Mouse (Mus musculus) layer of hippocampus, postnatal 10 days (tissue): ENCODE data around the gene Mepe. TPM values are rescaled to one million over a fixed set of nuclear protein-coding genes. Genes with fewer than 3 reads are reported as not detected.

ENCODE experiments used
- DNase-seq, 2 experiments: peaks; one replicate each; pipeline ENCODE4 v3.0.0; 2021; ENCODE audit warnings: low spot score in 2 of 2
- long read RNA-seq: library from polyadenylated mRNA; stranded (forward); transcript quantifications from one replicate; pipeline ENCODE4 v2.0.0, GENCODE M21; 2023
- total RNA-seq, 2 experiments: library from RNA; stranded (reverse); gene quantifications; 2 replicates each; pipeline ENCODE4 v1.2.3; 2021

The Mepe gene
- total RNA-seq: not detected
- long read RNA-seq: 0 reads

DNA sequence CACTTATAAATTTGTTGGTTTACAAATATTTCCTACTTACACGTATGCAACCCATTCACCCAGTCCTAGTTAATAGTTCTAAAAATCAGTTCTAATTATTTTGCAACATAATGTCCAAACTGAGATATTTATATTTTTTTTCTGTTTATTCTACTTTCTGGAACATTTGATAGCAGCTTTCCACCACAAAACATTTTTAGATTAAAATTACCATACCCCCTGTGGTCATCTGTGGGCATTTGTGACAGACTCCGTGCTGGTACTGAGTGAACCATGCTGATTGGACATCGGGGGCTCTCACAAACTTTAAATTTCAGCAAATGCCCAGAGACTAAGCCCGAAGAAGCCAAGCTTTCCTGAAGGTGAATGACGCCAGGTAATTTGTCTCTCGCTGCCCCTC, at the start of gene Mepe:
Gene Mepe, plus strand, starts transcription at position 301 of the 400 bp plus-strand sequence.
- DNase-seq: no peak

DNA sequence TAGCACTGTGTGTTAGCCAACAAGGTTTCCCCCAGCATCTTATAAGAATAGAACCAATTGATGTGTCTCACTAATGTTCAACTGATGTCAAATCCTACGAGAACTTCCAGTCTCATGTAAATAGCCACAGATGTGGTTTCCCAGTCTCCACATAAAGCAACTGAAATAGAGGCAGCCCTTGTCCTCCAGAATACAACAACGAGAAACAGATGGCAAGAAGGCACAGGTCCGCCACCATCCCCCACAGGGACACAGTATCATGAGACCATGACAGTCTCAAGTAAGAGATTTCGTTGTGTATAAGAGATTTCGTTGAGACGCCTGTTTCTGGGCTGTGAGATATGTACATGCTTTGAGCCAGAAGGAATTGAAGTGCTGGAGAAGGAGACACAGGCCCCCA, 30.9 kb upstream of the Mepe start:
- no peak for DNase-seq

DNA sequence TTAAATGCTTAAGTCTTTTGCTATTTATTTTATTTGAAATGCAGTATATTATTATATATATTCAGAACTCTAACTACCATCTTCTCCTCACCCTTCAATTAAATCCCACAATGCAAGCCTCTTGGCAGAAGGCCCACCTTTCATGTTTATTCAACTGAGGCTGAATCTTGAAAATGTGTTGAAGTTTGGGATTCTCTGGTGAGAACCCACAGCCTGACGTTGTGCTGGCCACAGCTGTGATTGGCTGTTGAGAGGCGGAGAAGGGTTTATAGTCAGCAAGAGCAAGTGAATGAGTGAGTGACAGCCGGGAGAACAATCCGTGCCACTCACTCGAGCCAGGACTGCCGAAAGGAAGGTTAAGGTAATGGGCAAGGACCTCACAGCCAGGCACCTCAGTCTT, 26.1 kb upstream of the Mepe start, which contains the start of gene Ibsp:
Gene Ibsp, plus strand, starts transcription at position 178 of the 400 bp plus-strand sequence.
- DNase-seq: no peak

DNA sequence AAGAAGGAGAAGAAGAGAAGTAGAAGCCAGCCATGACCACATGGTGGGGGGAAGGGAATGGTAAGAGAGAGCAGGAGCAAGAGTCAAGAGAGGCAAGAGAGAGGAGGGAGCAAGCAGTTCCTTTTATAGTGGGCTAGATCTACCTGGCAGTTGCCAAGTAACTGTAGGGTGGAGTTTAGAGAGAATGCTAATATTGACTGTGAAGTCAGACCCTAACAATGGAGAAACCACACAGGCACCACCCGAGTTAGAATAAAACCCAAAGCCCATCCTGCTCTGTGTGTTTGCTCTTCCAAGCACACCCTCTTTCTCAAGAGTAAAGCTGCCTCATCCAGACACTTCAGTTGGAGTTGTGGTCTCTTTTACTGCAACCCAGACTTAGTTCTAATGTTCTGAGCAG, 11.1 kb upstream of the Mepe start:
- DNase-seq: no peak

DNA sequence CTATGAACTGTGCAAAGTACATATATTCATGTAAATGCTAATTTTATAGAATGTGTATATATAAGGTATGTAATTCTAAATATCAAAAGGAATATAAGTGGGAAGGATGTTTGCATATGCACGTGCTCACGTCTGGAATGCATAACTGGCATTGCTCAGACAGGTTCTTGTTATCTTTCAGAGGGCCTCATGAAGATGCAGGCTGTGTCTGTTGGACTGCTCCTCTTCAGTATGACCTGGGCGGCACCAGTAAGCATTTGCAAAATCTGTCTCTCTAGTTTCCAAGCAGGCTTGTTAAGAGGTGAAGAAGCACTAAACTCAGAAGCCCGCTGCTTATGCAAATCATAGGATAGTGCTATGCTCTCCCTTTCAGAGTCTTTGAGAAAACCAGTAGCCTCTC, 1.8 kb downstream of the Mepe start:
- no peak for DNase-seq

DNA sequence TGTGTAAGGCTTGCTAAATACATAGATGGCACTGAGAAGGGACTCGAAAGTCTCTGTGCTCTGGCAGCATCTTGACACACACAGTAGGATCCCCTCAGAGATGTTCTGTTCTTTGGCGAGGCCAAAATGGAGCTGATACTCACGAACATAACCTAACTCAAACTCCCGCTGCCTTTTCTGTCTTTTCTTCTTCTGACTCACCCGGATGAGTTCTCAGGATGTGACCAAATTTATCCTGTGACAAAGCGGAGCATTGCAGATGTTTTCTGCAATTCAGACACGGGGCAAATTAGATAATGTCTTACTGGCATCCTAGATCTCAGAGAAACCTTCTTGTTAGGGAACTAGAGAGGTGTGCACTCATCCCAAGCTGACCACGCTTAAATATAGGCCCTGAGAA, 2.3 kb downstream of the Mepe start:
- no peak for DNase-seq

DNA sequence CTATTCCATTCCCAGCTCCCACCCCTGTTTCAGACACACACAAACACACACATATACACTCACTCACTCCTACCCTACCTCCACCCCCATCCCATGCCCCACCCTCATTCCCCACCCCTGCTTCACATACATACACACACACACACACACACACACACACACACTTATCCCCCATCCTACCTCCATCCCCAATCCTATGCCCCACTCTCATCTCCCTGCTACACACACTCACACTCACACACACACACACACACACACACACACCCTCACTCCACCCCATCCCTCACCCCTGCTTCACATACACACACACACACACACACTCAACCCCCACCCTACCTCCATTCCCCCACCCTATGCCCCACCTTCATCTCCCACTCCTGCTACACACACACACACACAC, 2.7 kb downstream of the Mepe start:
- no peak for DNase-seq

DNA sequence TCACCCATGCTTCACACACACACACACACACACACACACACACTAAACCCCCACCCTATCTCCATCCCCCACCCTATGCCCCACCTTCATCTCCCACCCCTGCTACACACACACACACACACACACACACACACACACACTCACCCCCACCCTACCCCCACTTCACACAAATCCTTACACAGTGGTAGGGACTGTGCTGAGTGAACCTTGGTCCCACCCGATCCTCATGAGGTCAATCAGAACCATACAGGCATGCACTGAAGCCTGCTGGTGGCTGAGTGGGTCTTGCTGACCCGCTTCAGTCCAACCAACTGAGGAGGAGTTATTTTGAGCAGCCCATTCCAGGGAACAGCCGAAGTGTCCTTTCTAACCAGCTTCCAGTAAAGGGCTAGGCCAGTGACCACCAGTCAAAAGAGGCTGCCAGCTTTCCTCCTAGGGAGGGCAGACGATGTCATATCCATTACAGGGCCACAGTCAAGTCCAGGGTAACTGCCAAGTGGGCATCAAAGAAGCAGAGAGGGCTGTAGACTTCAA, 3.3 kb downstream of the Mepe start:
- no peak for DNase-seq

DNA sequence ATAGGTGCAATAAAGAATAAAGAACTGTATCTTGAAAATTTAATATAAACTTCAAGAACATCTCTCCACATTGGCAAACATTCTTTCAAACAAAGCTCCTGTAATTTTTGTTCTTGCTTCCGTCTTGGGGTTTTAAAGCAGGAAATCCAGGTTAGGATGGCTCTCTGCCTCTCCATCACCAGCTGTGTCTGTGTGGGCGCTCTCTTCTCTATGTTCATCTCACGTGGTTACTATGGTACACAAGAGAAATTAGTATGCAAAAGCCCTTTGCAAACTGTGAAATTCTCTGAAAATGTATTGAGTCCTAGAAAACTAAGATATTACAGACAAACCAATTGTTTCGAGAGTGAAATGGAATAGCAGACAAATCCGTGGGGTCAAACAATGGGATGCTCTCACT, 4.3 kb downstream of the Mepe start:
- no peak for DNase-seq

DNA sequence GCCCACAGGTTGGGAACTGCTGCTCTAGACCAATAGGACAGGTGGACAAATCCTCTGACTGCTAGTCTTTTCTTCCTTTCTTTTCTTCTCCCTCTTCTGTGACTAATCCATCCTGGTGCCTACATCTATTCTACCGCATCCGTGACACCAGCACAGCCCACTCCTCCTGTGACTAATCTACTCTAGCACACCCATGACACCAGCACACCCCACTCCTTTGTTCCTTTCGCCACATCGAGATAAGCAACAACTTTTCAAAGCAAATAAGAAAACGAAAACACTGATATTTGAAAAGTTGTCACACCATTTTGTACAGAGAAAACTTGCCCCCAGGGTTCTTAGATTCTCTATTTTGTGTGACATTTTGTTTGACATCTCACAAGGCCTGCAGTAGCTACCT, 5.0 kb downstream of the Mepe start:
- DNase-seq: no peak

DNA sequence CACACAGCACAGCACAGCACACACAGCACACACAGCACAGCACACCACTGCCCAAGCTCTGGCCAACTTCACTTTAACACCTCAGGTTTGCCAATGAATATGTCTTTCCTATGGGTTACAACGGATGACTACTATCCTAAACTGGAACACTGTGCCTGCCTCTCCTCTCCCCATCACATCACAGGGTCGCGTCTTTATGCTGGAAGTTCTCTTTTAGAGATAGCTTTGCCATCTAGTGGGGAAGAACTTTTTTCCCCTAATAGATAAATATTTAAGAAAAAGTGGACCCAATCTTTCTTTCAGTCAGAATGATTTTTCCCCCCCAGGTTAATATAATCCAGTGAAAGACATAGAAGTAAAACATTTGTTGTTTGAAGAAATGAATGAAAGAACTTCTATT, 7.2 kb downstream of the Mepe start:
- DNase-seq: no peak

DNA sequence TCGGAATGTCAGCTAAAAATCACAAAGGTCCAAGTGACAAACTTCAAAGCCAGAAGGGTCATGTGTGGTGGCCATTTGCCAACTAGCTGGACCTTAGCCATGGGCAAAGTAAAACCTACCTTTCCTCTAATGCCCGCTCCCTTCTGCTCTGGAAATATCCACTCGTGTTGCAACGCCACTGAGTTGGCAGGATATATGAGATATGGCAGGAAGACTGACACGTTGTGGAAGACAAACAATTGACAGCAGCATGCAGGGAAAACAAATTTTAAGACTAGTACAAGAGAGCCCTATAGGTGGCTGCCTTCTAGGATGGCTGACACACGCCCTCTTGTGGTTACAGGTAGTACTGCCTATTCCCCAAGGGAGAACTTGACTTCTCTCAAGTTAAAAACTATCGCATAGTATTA, 8.1 kb downstream of the Mepe start:
- DNase-seq: peak; percentile 72 to 74

DNA sequence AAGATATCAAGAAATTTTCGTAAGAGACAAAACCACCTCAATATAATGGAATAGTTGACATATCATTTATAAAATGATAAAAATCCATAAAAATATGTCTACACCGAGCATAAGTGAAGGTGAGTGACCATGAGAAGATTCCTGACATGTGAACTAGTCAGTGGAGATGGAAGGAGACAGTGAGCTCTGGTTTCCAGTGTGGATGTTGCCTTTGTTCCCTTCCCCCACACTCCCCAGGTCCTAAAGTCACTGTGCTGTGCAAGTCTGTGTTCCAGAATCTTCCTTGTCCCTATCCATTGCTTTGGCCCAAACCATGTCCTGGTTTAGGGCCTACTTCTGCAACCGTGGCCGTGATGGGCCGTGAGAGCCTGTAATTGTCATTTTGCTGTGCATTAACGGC, 8.5 kb downstream of the Mepe start:
- DNase-seq: no peak

DNA sequence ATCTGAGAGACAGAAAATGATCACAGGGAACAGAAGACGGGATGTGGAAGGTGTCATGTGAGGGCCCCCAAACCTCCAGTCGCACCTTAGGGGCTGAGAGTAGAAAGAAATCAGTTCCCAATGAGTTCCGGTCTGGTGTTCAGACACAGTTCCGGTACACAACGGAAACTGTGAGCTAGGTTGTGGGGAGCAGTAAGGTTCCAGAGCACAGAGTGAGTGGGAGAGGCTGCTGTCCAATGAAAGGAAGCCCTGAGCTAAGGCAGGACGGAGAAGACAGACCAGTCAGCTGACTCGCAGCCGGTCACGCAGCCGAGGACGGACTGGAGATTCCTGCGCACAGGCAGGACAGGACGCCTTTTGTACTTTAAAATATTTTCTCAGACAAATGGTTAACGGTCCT, 9.4 kb downstream of the Mepe start:
- no peak for DNase-seq

DNA sequence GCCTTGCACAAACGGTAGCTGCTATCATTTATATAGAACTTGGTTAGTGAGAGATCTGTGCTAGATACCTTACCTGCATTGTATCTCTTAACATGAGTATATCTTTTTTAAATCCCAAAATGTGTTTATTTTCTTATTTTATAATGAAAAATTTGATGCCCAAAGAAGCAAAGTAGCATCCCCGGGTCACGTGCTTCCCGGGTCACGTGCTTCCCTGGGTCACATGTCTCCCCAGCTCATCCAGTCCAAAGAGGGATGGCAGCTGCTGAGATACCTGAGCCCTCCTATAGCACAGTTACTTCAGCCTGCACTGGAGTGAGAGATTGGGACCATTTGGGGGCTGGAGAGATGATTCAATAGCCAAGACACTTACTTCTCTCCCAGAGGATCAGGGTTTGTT, 10.8 kb downstream of the Mepe start:
- no peak for DNase-seq

DNA sequence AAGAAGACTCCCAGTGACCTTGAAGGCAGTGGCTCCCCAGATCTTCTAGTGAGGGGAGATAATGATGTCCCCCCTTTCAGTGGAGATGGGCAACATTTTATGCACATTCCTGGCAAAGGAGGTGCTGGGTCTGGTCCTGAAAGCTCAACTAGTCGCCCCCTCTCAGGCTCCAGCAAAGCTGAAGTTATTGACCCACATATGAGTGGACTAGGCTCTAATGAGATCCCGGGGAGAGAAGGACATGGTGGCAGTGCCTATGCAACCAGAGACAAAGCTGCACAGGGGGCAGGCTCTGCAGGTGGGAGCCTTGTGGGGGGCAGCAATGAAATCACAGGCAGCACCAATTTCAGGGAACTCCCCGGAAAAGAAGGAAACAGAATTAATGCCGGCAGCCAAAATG, 12.4 kb downstream of the Mepe start:
- DNase-seq: no peak

DNA sequence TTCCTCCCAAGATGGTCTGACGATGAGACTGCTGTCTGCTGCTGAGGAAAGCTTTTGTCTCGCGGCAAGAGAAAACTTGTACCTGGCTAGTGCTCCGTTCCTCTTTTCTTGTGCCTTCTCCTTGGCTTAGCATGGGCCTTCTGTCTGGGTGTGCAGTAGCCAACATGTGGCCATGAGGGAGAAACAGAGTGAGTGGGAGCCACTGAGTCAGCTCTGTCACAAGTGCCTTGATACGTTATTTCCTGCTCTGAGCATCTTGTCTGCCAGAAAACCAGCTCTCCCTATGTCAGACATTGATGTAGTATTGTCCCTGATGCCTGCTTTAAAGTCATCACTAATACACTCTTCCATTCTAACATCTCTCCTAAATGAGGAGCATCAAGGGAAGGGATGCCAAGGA, 13.9 kb downstream of the Mepe start:
- DNase-seq: no peak

DNA sequence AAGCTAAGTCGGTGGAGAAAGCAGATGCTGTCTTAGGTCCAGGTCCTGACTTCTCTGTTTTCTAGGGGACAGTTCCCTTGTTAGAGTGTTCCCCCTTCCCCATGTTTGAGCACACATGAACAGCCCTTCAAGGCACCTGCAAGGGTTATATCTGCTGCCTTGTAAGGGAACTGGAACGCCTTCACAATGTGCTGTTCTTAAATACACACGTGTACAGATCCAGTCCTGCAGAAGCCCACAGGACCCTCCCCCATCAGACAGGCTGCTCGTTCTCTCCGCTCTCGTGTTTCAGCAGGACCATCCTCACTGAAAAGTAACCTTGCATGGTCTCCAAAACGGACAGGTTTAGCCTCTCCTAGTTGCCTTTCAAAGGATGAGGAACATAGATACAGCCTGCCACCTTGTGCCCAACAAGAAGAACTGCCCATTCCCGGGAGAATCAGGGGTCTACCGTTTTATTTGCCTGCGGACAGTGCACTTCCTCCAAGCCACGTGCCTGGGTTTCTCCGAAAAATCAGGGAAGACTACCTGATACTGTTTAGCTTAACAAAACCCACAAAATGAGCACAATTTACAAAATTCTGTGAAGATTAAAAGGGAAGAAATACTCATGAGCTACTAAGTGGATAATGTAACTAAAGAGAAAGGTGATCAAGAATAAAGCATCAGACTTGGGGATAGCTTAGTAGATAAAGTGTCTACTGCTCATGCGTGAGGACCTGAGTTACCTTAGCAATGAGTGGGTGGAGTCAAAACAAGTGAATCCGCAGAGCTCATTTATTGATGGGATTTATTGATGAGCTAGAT, 14.8 kb downstream of the Mepe start:
- peak; percentile 61 to 72 for DNase-seq

DNA sequence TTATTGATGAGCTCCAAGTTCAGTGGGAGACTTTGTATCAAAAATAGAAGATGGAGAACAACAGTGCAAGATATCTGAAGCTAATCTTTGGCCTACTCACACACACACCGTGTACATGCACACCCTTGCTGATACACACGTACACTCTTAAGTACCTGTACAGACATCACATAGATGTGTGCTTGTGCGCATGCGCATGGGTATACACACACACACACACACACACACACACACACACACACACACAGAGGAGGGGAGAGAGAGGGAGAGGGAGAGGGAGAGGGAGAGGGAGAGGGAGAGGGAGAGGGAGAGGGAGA, 15.3 kb downstream of the Mepe start:
- DNase-seq: no peak

DNA sequence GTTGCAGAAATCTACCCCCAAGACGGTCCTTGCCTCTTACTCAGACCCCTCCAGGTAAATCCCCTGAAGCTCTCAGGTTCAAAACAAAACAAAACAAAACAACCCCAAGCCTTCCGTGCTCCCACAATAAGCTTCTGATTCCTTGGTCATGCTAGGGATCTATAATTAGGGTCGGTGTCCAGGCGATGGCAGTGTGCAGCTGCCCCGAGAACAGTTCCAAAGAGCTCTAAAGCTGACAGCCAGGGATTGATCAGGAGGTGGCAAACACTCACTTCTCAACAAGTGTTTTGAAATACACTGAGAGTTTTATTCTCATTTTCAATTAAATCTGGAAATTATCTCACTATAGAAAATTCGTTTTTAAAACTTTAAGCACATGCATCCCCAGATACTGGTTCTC, 17.8 kb downstream of the Mepe start:
- DNase-seq: no peak

DNA sequence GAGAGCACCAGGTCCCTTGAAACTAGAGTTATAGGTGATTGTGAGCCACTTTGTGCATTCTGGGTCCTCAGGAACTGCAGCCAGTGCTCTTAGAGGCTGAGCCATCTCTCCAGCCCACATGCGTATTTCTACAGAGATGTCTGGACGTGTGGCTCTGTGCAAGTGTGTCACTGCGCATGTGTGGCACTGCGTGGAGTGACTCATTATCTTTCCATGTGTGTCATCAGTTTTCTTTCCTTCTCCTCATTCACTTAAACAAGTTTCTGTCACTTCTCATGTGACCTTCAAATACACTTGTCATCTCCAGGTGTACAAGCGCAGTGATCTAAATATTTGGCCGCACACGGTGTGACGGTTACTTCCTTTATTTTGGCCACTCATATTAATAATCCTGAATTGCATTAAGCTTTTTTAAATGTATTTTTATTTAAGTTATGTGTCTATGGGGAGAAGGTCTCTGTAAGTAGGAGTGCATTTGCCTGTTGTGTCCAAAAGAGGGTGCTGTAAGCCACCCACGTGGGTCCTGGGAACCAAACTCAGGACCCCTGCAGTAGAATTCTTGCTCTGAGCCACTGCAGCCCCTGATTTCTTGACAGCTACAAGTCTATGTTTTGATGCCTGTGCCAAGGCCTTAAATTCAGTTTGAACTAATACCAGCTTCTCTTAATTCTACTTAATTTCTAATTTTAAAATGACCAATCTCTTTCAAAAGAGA, 19.6 kb downstream of the Mepe start:
- no peak for DNase-seq

DNA sequence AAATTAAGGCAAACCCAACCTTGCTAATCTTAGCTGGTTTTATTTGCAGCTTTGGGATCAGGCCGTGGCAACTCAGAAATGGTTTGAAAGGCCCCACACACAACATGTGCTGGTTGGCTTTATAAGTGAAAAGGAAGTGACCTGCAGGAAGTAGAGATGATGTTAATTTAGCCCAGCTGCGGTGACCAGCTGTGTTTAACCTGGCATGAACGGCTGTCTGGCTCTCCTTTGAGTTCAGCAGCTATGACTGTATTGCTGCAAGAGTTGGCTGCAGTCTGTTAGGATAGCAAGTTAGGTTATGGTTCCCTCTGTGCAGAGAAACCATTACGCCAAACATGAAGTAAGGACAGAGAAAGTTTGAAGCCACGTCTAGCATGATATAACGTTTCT, 20.1 kb downstream of the Mepe start:
- no peak for DNase-seq

DNA sequence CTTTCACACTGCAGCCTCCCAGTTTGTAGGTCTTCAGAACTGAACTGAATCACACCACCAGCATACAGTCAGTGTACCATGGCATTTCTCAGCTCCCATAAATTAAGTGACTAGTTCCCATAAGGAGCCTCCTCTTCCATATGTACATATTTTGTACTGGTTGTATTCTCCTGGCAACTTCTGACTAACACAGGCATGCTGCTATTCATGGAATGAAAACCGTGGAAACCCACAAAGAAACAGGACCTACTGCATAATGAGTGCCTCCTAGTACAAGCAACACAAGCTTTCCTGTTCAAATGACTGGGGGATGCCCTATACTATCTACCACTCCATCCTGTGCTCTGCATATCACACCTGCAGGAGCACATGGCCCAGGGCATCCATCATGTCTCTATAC, 25.9 kb downstream of the Mepe start:
- DNase-seq: no peak
